Mouse (Mus musculus) CD4-positive helper T cell, adult 2 months (primary cell): ENCODE measurements around the gene Ubxn11.

Experiments
- DNase-seq: peaks from one replicate; pipeline ENCODE4 v3.0.0-alpha.2; 2012; ENCODE audit warnings: low read depth, missing footprints, low spot score

Ubxn11 gene

DNA sequence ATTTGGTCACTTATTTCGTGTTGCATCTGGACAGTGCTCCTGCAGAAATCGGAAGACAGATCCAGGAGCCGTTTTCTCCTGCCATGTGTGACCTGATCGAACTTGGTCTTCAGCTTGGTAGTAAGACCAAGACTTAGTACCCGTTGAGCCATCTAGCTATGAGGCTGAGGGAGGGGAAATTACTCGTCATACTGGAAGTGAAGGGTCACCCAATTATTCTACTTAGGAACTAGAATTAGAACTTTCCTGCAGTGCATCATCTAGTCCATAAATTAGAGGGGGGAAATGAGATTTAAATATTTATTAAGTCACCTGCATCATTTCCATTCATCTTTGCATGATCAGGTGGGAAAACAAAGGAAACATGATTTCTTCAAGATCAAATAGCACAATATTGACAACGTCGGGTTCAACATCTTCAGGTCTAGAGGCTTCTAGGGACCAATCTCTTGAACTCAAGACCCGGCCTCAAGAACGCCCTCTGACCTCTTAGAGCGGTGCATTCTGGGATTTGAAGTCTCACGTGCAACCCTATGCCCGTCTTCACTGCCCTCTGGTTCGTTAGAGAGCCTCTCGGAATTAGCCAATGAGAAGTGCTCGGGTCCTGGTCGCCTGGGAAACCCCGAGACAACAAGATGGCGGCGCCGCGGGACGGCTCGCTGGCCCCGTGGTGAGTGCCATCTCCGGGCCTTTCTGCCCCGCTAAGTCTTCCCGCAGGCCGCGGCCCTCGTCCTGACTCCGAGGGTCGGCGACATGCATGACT is at the start of gene Ubxn11:
Gene Ubxn11, plus strand, starts transcription at position 592 of the 763 bp plus-strand sequence.
- DNase-seq, result peak; percentile 91

DNA sequence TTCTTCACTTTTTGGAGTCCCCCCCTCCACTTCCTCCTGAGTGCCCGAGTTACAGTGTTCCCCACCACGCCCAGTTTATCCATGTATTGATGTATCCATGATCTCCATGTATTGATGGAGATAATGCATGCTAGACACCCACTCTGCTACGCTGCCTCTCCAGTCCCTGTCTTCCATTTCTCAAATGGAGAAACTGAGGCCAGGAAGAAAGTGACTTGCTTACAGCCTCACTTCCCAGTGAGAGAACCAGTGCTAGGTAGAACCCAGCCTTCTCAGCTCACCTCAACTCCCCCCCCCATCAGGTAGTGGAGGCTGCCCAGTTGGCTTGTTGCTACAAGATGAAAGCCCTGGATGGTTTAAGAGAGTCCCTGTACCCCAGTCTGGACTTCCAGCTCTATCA is 48.8 kb upstream of the Ubxn11 start, which contains the start of gene Zfp683:
Gene Zfp683, plus strand, starts transcription at position 301 of the 400 bp plus-strand sequence.
- no peak for DNase-seq

DNA sequence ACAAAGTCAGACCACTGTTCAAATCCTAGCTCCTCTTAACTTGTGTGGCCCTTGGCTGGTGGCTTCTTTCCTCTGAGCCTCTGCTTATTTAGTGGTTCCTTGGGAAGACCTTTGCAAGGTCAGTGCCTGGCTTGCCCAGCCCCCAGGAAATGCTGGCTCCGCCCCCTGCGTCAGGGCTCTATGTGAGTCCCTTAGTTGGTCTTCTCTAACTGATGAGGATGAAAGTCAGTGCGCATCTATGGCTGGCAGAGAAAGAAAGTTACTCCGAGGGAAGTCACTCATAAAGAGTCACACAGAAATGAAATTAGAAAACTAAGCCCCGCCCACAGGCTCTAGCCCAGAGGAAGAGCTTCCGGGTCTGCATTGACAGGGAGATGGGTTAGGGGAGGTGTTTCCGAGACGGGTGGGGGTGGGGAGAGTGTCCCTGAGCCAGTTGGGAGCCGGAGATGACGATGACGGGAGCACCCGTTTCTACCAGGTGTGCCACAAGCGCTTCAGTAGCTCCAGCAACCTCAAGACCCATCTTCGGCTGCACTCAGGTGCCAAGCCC is 44.1 kb upstream of the Ubxn11 start:
- peak; percentile 87 for DNase-seq

DNA sequence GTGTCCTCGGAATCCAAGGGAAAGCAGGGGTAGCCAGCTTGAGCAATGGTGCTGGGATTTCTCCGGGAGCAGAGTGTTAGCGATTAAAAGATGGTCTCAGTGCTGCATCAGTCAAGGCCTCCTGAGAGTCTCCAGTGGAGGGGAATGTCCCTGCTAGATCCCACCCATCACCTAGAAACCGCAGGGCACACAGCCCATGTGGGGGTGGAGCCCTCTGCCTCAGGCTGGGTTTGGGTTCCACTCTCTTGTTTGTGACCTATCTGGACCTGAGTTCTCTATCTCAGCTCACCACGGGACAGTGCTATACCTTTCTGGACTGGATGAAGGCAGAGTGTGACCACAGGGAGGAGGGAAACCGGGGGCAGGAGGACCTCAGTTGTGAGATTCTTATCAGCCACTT is 43.5 kb upstream of the Ubxn11 start:
- DNase-seq, result peak; percentile 73

DNA sequence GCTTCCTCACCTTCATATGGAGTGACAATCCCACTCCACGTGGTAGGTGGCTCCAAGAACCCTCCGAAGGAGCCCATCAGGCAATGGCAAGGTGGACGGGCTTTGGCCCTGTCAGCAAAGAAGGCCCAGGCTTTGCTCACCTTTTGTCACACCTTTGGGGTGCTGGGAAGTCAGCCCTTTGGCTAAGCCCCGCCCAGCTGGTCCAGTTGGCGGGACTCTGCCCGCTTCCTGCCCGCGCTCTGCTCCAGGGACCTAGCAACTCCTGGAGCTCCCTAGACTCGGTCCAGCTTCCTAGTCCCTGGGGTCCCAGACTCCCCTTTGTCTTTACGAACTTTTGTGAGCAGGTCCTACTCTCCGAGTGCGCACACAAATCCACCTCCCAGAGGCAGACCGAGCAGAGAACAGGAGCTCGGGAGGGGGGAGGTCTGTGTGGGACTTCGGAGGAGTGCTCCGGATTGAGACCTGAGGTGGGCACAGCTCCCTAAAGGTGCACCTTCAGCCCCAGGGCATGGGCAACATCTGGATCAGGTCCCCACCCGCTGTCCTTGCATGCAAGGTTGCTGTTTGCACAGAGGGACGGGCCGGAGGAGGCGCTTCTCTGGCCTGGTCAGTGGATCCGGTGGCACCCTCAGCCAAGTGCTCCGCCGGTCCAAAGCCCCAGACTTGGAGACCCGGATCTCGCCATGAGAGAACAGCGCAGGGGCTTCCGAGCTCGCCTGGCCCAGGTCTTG is 42.1 kb upstream of the Ubxn11 start, which contains the start of gene Crybg2:
Gene Crybg2, plus strand, starts transcription at position 681 of the 731 bp plus-strand sequence.
- DNase-seq, result no peak

DNA sequence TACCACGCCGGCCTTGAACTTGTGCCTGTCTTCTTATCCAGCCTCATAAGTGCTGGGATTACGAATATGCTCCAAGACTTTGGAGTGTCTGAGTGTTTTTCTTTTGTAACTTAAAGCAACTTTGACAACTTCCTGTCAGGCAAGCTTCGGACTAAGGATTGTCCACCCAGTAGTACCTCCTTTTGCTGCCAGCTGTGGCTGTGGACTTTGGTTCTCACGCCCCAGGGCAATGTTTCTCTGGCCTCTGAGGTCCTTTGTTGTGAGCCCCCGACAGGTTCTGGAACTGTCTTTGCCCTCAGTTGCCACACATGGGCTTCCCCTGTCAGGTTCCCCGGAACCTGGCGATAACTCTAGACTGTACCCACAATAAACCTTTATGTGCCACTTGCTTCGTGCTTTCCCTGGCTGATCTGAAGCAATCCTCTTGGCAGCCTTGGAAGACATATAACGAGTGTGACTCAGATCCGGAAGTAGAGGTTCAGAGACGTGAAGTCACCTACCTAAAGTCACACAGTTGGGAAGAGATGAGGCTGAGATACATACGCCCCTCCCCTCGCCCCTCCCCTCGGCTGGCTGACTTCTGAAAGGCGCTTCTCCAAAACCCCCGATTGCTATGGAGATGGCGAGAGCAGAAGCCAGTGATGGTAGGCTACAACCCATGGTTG is 41.1 kb upstream of the Ubxn11 start:
- DNase-seq, result peak; percentile 89

DNA sequence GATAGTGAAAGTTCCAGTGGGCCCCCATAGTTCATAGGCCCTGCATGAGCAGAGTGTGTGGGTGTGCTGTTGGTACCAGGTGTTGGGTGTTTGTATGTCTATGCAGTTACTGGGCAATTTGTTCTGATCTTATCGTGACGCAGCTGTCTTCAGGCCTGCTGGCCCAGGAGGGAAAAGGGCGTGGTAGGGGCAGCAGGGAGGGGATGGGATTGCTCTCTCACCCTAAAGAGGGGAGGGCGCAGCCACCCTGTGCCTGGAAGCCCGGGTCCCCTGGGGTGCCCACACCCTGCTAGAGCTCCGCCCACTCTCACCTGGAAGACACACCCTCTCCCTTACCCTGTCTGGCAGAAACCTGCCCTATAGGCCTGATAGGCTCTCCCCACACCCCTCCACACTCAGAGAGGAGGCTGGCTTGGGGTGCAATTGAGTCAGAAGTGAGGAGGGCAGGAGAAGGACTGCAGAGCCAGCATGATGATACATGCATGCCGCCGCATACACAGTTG is 40.4 kb upstream of the Ubxn11 start:
- peak; percentile 78 for DNase-seq

DNA sequence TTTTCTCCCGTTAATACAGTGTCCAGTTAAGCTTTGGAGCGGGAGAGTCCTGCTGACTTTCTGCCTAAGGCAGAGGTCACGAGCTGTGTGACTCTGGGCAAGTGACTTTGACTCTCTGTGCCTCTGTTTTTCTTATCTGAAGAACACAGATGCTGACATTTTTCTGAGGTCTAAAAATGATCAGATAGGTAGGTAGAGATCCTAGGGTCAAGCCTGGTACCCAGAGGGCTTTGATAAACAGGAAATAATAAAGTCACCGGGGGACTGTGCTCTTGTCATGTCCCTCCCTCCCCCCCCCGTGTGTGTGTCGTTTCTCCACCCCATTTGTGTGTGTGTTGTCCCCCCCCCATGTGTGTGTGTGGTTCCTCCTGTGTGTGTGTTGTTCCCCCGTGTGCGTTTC is 39.8 kb upstream of the Ubxn11 start:
- peak; percentile 27 for DNase-seq

DNA sequence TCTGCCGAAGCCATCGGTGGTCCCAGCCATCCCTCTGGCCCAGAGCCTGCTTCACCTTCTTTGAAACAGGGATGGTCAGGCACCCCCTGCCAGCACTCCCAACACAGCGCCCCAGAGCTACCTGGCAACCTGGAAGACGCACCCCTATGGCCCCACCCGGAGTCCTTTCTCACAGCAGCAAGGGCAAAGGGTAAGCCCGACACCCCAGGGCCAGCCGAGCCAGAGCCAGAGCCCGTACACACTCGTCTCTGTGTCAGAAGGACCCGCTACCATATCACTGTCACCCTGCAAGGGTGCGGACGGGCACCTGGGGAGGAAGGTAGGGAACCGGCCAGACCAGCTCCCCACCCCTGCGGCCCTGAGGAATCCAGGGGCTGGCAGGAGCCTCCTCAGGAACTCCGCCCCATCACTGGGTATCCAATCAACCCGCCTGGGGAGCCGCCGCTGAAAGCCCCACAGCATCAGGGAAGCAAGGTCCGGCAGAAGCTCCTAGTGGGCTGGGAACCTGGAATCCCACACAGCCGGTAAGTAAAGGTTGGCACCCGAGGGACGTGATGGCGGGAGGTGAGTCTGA is 36.9 kb upstream of the Ubxn11 start:
- no peak for DNase-seq

DNA sequence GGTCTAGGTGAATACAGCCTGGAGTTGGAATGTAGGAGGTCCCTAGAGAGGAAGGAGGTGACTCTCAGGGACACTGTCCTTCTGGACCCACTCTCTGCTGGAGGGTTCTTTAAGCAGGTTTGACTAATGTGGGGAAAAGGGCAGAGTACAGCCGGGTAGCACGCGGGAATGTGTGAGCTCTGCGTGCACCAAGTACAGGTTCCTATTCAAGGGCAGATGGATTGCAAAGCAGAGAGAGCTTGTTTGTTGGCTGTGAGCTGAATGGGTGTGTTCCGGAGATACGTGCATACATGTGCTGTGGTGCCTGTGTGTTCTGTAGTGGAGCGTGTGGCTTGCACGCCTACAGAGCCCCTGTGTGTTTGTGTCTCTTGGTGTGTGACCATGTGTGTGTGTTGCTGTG is 35.0 kb upstream of the Ubxn11 start:
- no peak for DNase-seq

DNA sequence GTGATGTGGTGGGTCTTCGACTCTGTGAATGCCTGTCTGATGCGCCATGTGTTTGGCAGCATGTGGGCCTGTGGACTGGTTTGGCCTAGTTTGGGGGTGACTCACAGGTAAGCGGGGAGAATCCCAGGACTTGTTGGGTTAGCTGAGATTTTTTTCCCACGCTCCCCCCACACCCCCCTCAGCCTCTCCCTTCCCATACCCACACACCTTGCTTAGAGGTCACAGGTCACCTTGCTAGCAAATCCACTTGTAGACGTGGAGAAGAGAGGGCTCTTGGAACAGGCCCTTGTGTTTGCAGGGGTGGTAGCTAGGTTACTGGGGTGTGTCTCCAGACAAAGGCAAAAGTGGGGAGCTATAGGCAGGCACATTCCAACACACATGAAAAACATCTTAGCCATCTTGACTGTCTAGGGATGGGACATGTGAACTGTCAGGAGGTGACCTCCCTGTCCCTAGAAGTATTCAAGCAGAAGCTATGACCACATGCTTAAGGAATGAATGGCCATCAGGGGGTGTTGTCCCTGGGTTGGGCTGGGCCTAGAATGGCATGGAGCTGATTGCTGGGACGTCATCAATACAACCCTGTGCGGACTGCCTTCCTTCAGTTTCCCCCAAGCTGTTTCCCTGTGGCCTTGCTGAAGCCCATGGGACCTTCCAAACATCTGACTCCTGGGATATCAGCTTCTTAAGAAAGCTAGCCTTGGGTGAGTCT is 34.4 kb upstream of the Ubxn11 start:
- no peak for DNase-seq

DNA sequence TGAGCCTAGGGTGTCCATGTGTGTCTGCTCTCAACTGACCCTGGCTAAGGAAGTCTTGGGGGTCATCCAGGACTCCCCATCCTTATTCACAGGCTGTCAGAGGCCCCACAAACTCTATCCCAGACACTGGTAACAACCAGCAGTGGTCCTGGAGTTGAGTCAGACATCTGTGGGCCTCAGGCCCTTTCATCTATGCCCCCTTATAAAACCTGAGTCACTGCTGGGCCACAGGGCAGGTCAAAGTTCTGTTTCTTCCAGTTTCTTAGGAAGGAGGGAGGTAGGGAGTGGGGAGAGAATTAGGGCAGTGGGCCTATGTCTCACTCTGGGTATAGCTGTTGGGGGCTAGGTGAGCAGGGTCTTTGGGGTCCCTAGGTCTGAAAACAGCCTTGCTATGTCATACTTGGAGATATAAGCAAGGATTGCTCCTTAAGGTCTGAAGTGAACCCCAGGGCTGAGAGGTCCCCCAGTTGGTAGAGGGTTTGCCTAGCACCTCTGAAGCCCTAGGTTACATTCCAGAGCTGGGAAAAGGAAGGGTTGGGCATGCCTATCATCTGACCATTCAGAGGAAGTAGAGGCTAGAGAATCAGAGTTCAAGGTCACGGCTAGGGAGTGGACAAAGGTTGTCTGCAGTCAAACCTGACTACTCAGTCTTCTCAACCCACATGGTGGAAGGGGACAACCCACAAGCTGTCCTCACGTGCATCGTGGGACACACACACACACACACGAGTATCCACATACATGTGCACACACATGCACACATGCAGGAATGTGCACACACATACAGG is 33.4 kb upstream of the Ubxn11 start:
- DNase-seq, result no peak

DNA sequence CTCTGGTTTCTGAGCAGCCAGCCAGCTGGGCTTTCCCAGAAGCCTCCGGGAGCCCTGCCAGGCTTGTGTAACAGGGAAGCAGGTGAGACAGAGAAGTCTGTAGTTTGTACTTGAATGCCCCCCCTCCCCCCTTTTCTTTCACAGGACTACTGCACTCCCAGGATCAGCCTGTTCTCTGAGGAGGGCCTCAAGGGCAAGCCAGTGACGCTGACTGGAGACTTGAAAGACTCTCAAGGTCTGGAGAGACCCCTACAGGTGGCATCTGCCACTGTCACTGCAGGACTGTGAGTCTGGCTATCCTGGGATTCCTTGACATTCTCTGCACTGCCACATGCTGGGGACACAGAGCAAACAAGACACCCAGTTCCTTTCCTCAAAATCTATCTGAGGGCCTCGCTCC is 23.7 kb upstream of the Ubxn11 start:
- DNase-seq, result peak; percentile 74

DNA sequence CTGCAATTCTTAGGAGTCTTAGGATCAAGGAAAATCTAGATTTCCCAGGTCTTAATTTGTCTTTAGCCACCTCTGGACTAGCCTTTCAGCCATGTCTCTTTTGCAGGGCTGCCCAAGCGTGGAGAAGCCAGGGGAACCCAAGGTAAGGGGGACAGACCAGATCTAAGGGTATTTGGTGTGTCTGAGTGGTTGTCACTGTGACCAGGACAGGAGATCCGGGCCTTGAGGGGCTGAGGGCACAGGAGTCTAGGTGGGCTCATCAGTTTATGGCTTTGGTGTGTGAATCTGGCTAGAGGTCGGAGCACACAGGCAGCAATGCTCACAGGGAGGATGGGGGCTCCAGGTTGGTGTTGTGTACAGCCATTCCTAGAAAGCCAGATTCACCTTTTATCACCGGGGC is 21.7 kb upstream of the Ubxn11 start:
- DNase-seq, result no peak

DNA sequence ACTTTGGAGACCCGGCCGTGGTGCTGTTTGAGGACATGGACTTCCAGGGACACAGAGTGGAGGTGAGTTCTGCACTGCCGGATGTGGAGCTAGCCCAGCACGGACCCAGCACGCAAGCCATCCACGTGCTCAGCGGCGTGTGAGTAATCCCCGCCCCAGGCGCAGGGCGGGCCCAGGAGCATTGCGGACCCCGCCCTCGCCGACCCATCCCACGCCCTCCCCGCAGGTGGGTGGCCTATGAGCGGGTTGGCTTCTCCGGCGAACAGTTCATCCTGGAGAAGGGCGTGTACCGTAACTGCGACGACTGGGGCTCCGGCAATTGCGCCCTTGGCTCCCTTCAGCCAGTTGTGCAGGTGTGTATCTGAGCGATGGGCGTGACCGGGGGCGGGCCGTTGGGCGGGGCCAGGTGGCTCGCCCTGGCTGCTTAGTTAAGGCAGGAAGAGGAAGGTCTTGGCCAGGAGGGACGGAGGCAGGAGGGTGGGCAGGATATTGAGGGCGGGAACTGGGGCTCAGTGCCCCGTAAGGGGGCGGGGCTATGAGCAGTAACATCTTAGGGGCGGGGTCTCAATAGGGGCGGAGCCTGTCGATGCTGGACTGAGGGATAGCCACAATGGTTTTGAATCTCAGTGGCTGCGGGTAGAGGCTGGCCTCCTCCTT is 20.5 kb upstream of the Ubxn11 start:
- peak; percentile 97 for DNase-seq

DNA sequence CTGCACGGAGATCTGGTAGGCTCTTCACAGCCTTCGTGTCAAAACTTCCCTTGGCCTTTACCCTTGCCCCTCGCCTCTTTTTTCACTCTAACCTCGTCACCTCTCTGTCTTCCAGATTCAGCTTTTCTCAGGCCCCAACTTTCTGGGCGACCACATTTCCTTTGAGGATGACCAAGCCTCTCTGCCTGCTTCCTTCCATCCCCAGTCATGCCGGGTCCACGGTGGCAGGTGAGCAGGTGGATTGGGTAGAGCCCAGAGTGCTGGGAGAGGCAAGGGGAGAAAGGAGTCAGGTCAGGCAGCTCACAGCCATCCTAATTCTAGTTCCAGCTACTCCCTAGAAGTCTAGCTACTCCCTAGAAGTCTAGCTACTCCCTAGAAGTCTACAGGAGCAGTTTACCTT is 19.9 kb upstream of the Ubxn11 start:
- DNase-seq, result no peak

DNA sequence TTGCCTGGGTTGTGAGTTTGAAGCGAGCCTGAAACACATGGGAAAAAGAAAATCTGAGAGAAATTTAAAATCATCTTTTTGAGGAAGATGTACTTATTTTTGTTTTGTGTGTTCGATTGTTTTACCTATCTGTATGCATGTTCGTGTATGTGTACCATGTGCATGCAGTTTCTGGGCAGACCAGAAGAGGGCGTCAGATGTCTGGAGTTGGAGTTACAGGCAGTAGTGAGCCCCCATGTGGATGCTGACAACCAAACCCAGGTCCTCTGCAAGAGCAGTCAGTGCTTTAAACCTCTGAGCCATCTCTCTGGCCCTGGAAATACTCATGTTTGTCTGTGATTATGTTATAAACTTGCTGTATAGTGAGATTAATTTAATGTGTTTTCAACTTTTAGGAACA is 17.4 kb upstream of the Ubxn11 start:
- no peak for DNase-seq

DNA sequence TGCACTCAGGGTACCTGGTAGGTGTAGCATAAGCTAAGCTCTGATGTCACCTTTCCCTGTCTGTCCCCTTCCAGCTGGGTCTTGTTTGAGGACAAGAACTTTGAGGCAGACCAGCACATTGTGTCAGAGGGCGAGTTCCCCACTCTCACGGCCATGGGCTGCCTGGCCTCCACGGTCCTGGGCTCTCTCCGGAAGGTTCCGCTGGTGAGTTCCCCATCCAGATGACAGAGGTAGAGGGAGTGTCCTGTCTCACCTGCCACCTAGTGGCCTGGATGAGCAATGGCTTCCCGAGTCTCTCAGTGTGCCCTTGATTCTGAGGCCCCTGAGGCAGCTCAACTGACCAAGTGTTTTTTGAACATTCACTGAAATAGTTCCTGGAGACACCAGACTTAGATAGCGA is 15.0 kb upstream of the Ubxn11 start:
- DNase-seq, result peak; percentile 71

DNA sequence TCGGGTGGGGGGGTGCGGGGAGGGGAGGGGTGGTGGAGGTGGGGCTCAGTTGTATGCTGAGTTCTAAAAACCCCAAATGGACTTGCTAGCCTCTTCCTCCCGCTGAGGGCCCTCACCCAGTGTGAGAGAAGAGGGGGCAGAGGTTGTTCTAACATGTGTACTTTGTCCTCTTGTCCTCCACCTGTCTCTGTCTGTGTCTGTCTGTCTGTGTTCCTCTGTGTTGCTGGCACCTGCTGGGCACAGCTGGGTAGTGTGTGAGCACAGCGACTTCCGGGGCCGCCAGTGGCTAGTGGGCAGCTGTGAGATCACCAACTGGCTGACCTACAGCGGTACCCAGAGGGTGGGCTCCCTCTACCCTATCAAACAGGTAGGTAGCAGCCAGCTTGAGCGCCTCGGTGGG is 13.3 kb upstream of the Ubxn11 start:
- DNase-seq, result no peak
